In the genomic region with DNA sequence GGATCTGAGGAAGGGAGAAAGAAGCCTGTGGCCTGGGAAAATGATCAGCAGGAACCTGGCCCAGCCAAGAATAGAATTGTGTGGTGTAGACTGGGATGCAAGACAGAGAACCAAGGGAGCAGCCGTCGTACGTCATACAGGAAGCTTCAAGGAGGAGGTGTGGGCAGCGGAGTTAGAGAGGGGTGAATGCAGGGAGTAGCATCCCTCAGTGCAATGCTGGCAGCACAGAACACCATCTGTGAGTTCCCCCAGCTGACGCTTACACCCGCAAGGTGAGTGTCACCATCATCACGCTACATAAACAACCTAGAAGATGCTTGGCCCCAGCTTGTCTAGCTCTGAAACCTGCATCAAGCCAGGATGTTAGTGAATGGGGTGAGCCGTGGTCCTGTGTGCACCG, we compare ENCODE assay signal across 9 mouse cellular contexts. TPM values are rescaled to one million over a fixed set of nuclear protein-coding genes. Genes with fewer than 3 reads are reported as not detected.
DNase-seq lines count a peak whose midpoint lies in the region; ATAC-seq lines count a peak whose summit lies in the region.
"Had no signal": no experiment of that assay in that cellular context is flagged by ENCODE, and none has a peak within 500 bp of the region (broad histone marks: within the 10 kb centered on the region; RNA-seq: fewer than 3 reads in every experiment).

No protein-coding gene starts in this region.

- ATAC-seq in activated CD4-positive, CD25-positive, alpha-beta regulatory T cell, adult 4 months = peak; percentile 71

- intact Hi-C loops in left cerebral cortex, postnatal 36 days (cut with DNase I) = loop anchor here (1.0 to 5.0 kb wide), 2 partner anchors 28 to 47 kb away; no protein-coding TSS in a partner anchor
- intact Hi-C loops in left cerebral cortex, postnatal 14 days (cut with DNase I) = no loop called here

- peak; percentile 21 to 53 for DNase-seq in left cerebral cortex, postnatal 36 days (ENCODE audit: low spot score in 2 of 2)
- no peak for DNase-seq in left cerebral cortex, postnatal 14 days (ENCODE audit: low spot score in 2 of 2)
- DNase-seq in CD4-positive helper T cell, adult 2 months (ENCODE audit: low read depth, low spot score) = peak; percentile 33
- peak; percentile 16 to 23 for DNase-seq in cerebellum, postnatal 36 days
- no peak for DNase-seq in urinary bladder, postnatal 25 days (ENCODE audit: low spot score)
- DNase-seq in urinary bladder, adult 2 months (ENCODE audit: low spot score) = no peak
- DNase-seq: liver had no signal

RNA-seq across cellular contexts. Expression of gene Ak2, which starts 28.0 kb away (rescaled TPM):
- total RNA-seq in left cerebral cortex, postnatal 36 days (2021) = 10 to 100 TPM; 22.5 to 24.7 TPM
- 10 to 100 TPM; 24.3 to 29.6 TPM for total RNA-seq in left cerebral cortex, postnatal 14 days (2021)
- 100 to 1,000 TPM in 1 of 2 experiments, 10 to 100 TPM in 1; 62.4 to 108 TPM for polyA plus RNA-seq in activated CD4-positive, CD25-positive, alpha-beta regulatory T cell, adult 4 months (2017; shearing (Covaris generic))
- polyA plus RNA-seq in urinary bladder, adult 2 months (2012; rRNA removed) = 59.2 and 75.5 TPM in 2 replicates

RNA-seq across cellular contexts. Expression of gene Rnf19b, which starts 38.3 kb away (rescaled TPM):
- 10 to 100 TPM; 48.7 to 58.2 TPM for total RNA-seq in left cerebral cortex, postnatal 36 days (2021)
- total RNA-seq in left cerebral cortex, postnatal 14 days (2021) = 10 to 100 TPM; 60.8 to 63.5 TPM
- polyA plus RNA-seq in activated CD4-positive, CD25-positive, alpha-beta regulatory T cell, adult 4 months (2017; shearing (Covaris generic)) = 10 to 100 TPM; 18.9 TPM
- 25.9 and 28.9 TPM in 2 replicates for polyA plus RNA-seq in urinary bladder, adult 2 months (2012; rRNA removed)

RNA-seq across cellular contexts. Expression of gene Azin2, which starts 57.5 kb away (rescaled TPM):
- 10 to 100 TPM; 53.8 to 56.6 TPM for total RNA-seq in left cerebral cortex, postnatal 36 days (2021)
- total RNA-seq in left cerebral cortex, postnatal 14 days (2021) = 10 to 100 TPM; 42.1 to 43.5 TPM
- polyA plus RNA-seq in activated CD4-positive, CD25-positive, alpha-beta regulatory T cell, adult 4 months (2017; shearing (Covaris generic)) = under 1 TPM in 1 of 2 experiments, not detected in 1; 0.34 TPM
- polyA plus RNA-seq in urinary bladder, adult 2 months (2012; rRNA removed) = 18.8 and 18.9 TPM in 2 replicates
- total RNA-seq: G1E had no signal
- polyA plus RNA-seq: G1E had no signal

Comparison
In these comparisons a context has a peak if more than half of its experiments do, and no peak if none do; other contexts are left out.
1. DNase-seq: peak in left cerebral cortex, postnatal 36 days (2 of 2), CD4-positive helper T cell, adult 2 months (single experiment) and cerebellum, postnatal 36 days (2 of 2); none in left cerebral cortex, postnatal 14 days (0 of 2), urinary bladder, postnatal 25 days (single experiment) and urinary bladder, adult 2 months (single experiment).